Mouse (Mus musculus) heart, embryonic 13.5 days (tissue): ENCODE measurements around the gene Radil. TPM values are rescaled to one million over a fixed set of nuclear protein-coding genes. Genes with fewer than 3 reads are reported as not detected.
A peak's percentile ranks its signal among the peaks of the same experiment; 100 is the strongest.

Experiments used
- ATAC-seq: fragments of 200-750 bp; cut with Nextera tagmentation; 2 replicates; pipeline ENCODE4 v1.8.0; 2017; ENCODE audit warnings: moderate TSS enrichment; ENCODE audit not compliant: insufficient number of reproducible peaks, low FRiP score, low TSS enrichment; ENCODE audit errors: extremely low read depth
- H3K27ac ChIP-seq: fragments of 300-500 bp; sonication (generic); replicated peaks from 2 replicates; pipeline ENCODE4 v1.5.1; 2015; ENCODE audit warnings: moderate library complexity, mild to moderate bottlenecking, inconsistent platforms
- H3K27me3 ChIP-seq: fragments of 300-500 bp; sonication (generic); replicated peaks from 2 replicates; pipeline ENCODE4 v1.6.1; 2015; ENCODE audit warnings: mild to moderate bottlenecking, inconsistent platforms
- H3K36me3 ChIP-seq: fragments of 300-500 bp; sonication (generic); 2 replicates; pipeline ENCODE4 v1.6.1; 2015; ENCODE audit warnings: mild to moderate bottlenecking, inconsistent platforms
- H3K4me1 ChIP-seq: fragments of 300-500 bp; sonication (generic); 2 replicates; pipeline ENCODE4 v1.6.1; 2015; ENCODE audit warnings: inconsistent platforms
- H3K4me2 ChIP-seq: fragments of 300-500 bp; sonication (generic); 2 replicates; pipeline ENCODE4 v1.6.1; 2015; ENCODE audit warnings: inconsistent platforms, mild to moderate bottlenecking, moderate library complexity
- H3K4me3 ChIP-seq: fragments of 300-500 bp; sonication (generic); 2 replicates; pipeline ENCODE4 v1.5.1; 2015; ENCODE audit warnings: moderate library complexity, mild to moderate bottlenecking, inconsistent platforms
- H3K9ac ChIP-seq: fragments of 300-500 bp; sonication (generic); 2 replicates; pipeline ENCODE4 v1.6.1; 2015; ENCODE audit warnings: inconsistent platforms, mild to moderate bottlenecking, moderate library complexity
- H3K9me3 ChIP-seq: fragments of 300-500 bp; sonication (generic); 2 replicates; pipeline ENCODE4 v1.6.1; 2016; ENCODE audit warnings: inconsistent platforms
- WGBS: fragments of 180-500 bp; shearing (Covaris S2); methylation state at CpG from one replicate; pipeline ENCODE4 v1.1.7; 2015; ENCODE audit warnings: mixed read lengths; 5-methylcytosine and 5-hydroxymethylcytosine counted together
- polyA plus RNA-seq: library from polyadenylated mRNA; unstranded; fragments of >200 nt; fragmentation: Nextera tagmentation; extraction: Ambion mirVana; gene quantifications from 2 replicates; pipeline ENCODE4 v1.2.1, GENCODE M21; 2015

The Radil gene
- 9.6 and 10.7 TPM in 2 replicates for polyA plus RNA-seq

DNA sequence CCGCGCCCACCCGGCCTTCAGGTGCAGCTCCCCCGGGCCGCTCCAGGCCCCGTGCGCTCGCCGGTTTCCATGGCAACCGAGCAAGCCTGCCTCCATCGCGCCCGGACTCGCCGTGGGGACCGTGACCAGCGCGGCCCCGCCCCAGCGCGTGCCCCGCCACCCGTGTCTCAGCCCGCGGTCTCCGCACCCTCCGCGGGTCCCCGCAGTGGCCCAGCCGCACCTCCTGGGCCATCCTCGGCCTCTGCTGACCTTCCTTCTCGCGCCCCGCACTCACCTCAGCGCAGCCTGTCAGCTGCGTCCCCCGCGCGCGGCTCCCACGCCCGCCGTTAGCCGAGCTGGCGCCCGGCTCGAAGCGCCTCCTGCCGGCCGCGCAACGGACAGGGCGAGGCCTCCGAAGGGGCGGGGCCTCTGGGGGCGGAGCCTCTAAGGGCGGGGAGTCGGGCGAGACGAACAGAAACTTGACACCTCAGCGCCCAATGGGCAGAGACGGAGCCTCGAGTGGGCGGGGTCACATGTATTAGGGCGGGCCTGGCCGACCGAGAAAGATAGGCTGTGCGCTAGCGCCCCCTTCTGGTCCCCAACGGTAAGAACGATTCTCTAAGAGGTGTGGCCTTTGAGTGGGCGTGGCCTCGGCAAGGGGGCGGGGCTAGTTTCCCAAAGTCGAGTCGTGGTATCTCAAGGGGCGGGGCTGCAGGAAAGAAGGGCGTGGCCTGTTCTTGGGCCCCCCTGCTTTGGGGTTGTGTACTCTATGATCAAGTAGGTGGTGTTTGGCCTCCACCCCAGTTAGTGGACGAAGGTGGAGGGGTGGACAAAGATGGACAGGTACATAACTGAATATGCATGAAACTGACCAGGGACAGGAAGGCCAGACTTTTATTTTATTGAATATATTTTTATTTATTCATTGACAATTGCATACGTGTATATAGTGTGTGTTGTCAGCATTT is at the start of gene Radil:
Gene Radil (minus strand): TSS at position 393 of the 947 bp plus-strand sequence.
- Histone ChIP-seq H3K4me3 (peak within 1 kb of the TSS; percentile 80), H3K27me3 (no peaks in the 10 kb centered on the region), H3K4me1 (peaks cover 45% of the 10 kb centered on the region), H3K9me3 (no peaks in the 10 kb centered on the region), H3K9ac (peak within 1 kb of the TSS; percentile 87), H3K4me2 (peak within 1 kb of the TSS; percentile 100), H3K27ac (peak within 1 kb of the TSS; percentile 79), H3K36me3 (no peaks in the 10 kb centered on the region)
- ATAC-seq: peak; percentile 96
- 3% methylated on average over 55 of the region's 80 CpGs for WGBS

DNA sequence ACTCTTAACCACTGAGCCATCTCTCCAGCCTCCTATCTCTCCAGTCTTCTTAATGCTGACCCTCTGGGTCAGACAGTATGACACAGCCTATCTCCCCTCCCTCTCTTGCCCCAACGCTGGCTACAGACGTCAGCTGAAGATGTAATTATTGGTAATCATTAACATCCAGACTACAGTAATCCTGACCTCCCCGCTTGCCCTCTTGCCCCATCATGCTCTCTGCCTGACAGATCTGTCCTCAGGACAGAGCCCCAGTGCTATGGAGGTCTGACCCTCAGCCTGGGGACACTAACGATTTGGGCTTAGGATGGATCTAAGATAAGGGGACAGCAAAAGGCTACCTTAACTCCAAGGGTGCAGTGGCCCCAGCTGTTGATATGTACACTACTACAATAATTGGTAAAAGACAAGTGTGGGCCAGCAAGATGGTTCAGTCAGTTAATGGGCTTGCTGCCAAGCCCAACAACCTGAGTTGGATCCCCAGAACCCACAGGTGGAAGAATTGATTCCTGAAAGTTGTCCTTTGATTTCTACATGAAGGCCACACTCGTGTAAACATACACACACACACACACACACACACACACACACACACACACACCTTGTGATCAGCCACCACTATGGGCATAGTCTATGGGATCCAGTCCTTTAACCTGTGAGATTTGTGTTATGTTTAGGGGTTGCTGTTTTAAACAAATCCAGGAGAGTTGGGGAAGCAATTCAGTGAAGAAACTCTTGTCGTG is 46.9 kb upstream of the Radil start:
- Histone ChIP-seq H3K4me2 (no peak overlapping the region), H3K4me3 (no peak overlapping the region), H3K9ac (no peak overlapping the region), H3K36me3 (no peaks in the 10 kb centered on the region), H3K9me3 (no peaks in the 10 kb centered on the region), H3K27ac (no peak overlapping the region), H3K27me3 (0 out of 2 replicates have a peak, but pooled peaks cover 4% of the 10 kb centered on the region), H3K4me1 (no peaks in the 10 kb centered on the region)
- no peak for ATAC-seq
- 63% methylated on average over 6 of the region's 6 CpGs for WGBS

GRCm38 (mm10) chr5:142596723-142597122 is 45.8 kb upstream of the Radil start:
- Histone ChIP-seq H3K27ac (no peak overlapping the region), H3K4me1 (no peaks in the 10 kb centered on the region), H3K4me3 (no peak overlapping the region), H3K36me3 (no peaks in the 10 kb centered on the region), H3K9me3 (no peaks in the 10 kb centered on the region), H3K4me2 (no peak overlapping the region), H3K27me3 (0 out of 2 replicates have a peak, but pooled peaks cover 4% of the 10 kb centered on the region), H3K9ac (no peak overlapping the region)
- ATAC-seq: no peak
- WGBS: 70% methylated on average over 6 of the region's 6 CpGs

GRCm38 (mm10) chr5:142595698-142596097 is 44.8 kb upstream of the Radil start:
- H3K4me1 ChIP-seq: no peaks in the 10 kb centered on the region
- H3K27ac ChIP-seq: no peak overlapping the region
- H3K36me3 ChIP-seq: no peaks in the 10 kb centered on the region
- no peak for ATAC-seq
- no peak overlapping the region for H3K9ac ChIP-seq
- H3K4me2 ChIP-seq: no peak overlapping the region
- no peaks in the 10 kb centered on the region for H3K9me3 ChIP-seq
- H3K27me3 ChIP-seq: 0 out of 2 replicates have a peak, but pooled peaks cover 4% of the 10 kb centered on the region
- WGBS: 71% methylated on average over 3 of the region's 3 CpGs
- H3K4me3 ChIP-seq: no peak overlapping the region

DNA sequence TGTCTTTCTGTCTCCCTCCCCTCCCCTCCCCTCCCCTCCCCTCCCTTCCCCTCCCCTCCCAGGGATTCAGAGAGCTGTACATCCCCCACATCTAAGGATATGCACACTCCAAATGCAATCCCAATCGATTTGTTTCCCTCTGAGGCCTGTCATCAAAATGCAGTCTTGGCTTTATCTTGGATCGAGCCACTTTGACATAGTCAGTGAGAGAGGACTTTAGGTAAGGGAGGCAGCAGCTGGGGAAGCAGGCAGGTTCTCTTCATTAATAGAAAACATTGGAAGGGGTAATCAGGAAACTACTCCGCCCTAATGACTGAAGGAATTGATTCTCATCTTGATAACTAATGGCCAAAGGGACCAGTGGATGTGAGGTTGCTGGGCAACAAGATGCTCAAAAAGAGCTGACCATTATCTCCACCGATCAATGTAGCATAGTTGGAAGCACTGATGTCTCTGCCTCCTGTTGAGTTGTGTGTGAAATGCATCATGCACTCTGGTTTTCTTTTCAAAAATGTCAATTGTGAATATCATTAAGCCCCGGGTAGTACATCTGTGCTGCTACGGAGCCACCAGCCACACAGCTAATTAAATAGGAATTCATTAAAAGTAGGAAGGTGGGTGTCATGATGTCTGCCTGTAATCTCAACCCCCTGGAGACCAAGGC is 40.2 kb upstream of the Radil start:
- WGBS: 71% methylated on average over 6 of the region's 6 CpGs
- Histone ChIP-seq H3K4me2 (no peak overlapping the region), H3K27ac (no peak overlapping the region), H3K4me1 (no peaks in the 10 kb centered on the region), H3K9ac (no peak overlapping the region), H3K9me3 (no peaks in the 10 kb centered on the region), H3K27me3 (no peaks in the 10 kb centered on the region), H3K36me3 (no peaks in the 10 kb centered on the region), H3K4me3 (no peak overlapping the region)
- no peak for ATAC-seq

- H3K9me3 ChIP-seq: no peaks in the 10 kb centered on the region
- WGBS: 41% methylated on average over 14 of the region's 14 CpGs
- H3K36me3 ChIP-seq: no peaks in the 10 kb centered on the region
- 0 out of 2 replicates have a peak, but pooled peaks cover 3% of the 10 kb centered on the region for H3K4me1 ChIP-seq
- H3K27me3 ChIP-seq: peaks cover 16% of the 10 kb centered on the region; the same call in 1 of the 2 replicates
- H3K9ac ChIP-seq: no peak overlapping the region
- H3K27ac ChIP-seq: no peak overlapping the region
- H3K4me2 ChIP-seq: no peak overlapping the region
- no peak for ATAC-seq
- H3K4me3 ChIP-seq: no peak overlapping the region
Observed at GRCm38 (mm10) chr5:142583616-142584126, 32.8 kb upstream of the Radil start.

- H3K9ac ChIP-seq: no peak overlapping the region
- H3K4me2 ChIP-seq: no peak overlapping the region
- H3K9me3 ChIP-seq: no peaks in the 10 kb centered on the region
- H3K27ac ChIP-seq: no peak overlapping the region
- ATAC-seq: no peak
- no peak overlapping the region for H3K4me3 ChIP-seq
- WGBS: 7% methylated on average over 5 of the region's 5 CpGs
- no peaks in the 10 kb centered on the region for H3K36me3 ChIP-seq
- H3K4me1 ChIP-seq: 0 out of 2 replicates have a peak, but pooled peaks cover 3% of the 10 kb centered on the region
- peaks cover 16% of the 10 kb centered on the region; the same call in 1 of the 2 replicates for H3K27me3 ChIP-seq
Observed at GRCm38 (mm10) chr5:142581517-142581916, 30.6 kb upstream of the Radil start.

GRCm38 (mm10) chr5:142578192-142578591 is 27.3 kb upstream of the Radil start:
- H3K4me1 ChIP-seq: no peaks in the 10 kb centered on the region
- WGBS: 83% methylated on average over 10 of the region's 10 CpGs
- no peak overlapping the region for H3K4me2 ChIP-seq
- H3K36me3 ChIP-seq: no peaks in the 10 kb centered on the region
- no peak overlapping the region for H3K27ac ChIP-seq
- H3K9me3 ChIP-seq: no peaks in the 10 kb centered on the region
- no peak for ATAC-seq
- H3K4me3 ChIP-seq: no peak overlapping the region
- peaks cover 16% of the 10 kb centered on the region; the same call in 1 of the 2 replicates for H3K27me3 ChIP-seq
- no peak overlapping the region for H3K9ac ChIP-seq

GRCm38 (mm10) chr5:142576832-142577231 is 25.9 kb upstream of the Radil start:
- Histone ChIP-seq H3K27ac (no peak overlapping the region), H3K9me3 (0 out of 2 replicates have a peak, but pooled peaks cover 7% of the 10 kb centered on the region), H3K4me2 (no peak overlapping the region), H3K27me3 (0 out of 2 replicates have a peak, but pooled peaks cover 9% of the 10 kb centered on the region), H3K4me1 (no peaks in the 10 kb centered on the region), H3K9ac (no peak overlapping the region), H3K36me3 (no peaks in the 10 kb centered on the region), H3K4me3 (no peak overlapping the region)
- WGBS: 53% methylated on average over 7 of the region's 7 CpGs
- no peak for ATAC-seq

GRCm38 (mm10) chr5:142574323-142575057 is 23.6 kb upstream of the Radil start:
- no peak overlapping the region for H3K4me3 ChIP-seq
- no peaks in the 10 kb centered on the region for H3K27me3 ChIP-seq
- H3K4me1 ChIP-seq: no peaks in the 10 kb centered on the region
- no peak overlapping the region for H3K27ac ChIP-seq
- no peak overlapping the region for H3K4me2 ChIP-seq
- H3K36me3 ChIP-seq: no peaks in the 10 kb centered on the region
- ATAC-seq: no peak
- H3K9me3 ChIP-seq: 0 out of 2 replicates have a peak, but pooled peaks cover 7% of the 10 kb centered on the region
- 72% methylated on average over 8 of the region's 8 CpGs for WGBS
- H3K9ac ChIP-seq: no peak overlapping the region
